Mouse (Mus musculus): ENCODE measurements around the gene Emc1.

DNA sequence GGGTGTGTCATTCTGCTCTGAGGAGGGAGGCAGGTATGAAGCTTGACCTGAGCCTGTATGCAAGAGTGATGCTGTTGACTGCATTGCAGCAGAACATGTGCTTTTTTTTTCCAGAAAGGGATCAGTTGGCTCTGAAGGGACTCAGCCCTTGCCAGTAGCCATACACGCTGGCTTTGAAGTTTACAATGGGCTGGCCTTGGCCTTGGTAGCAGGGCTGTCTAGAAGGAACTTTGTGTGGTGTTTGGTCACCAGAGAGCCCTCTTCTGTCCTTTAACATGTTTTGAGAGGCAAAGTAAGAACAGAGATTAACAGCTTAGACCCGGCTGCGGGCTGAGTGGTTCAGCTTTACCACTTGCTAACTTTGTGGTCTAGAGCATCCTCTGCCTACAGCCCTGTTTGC, 14.9 kb downstream of the Emc1 start:
- TF ChIP-seq CTCF (IDR thresholded peaks at IDR 0.05; ENCODE audit: low read depth, low read length) (no peak), POLR2A (IDR thresholded peaks at IDR 0.05; ENCODE audit: borderline replicate concordance, low read depth, low read length) (no peak)

Data from bone marrow macrophage, adult 2 months (primary cell).